Mouse (Mus musculus): ENCODE results near the gene Cel. TPM values are rescaled to one million over a fixed set of nuclear protein-coding genes. Genes with fewer than 3 reads are reported as not detected.
A peak's percentile ranks its signal among the peaks of the same experiment; 100 is the strongest.

Gene Cel
- total and polyA plus RNA-seq, 3 experiments = not detected

- TF ChIP-seq RCOR1 (conservative IDR thresholded peaks at IDR 0.05; ENCODE audit: low read depth, low read length) = no peak
- TF ChIP-seq MAFK (IDR thresholded peaks at IDR 0.05; ENCODE audit: insufficient replicate concordance, low read length) = 0 out of 2 replicates have a peak, but pooled peaks have one; percentile 16
- no peak for TF ChIP-seq BHLHE40 (IDR thresholded peaks at IDR 0.05; ENCODE audit: low read depth, low read length)
- peak; percentile 56 for TF ChIP-seq RAD21 (IDR thresholded peaks at IDR 0.05; ENCODE audit: low read depth, low read length)
- peak; percentile 15; the same call in 1 of the 2 replicates for TF ChIP-seq MXI1 (IDR thresholded peaks at IDR 0.05; ENCODE audit: low read depth, low read length)
- no peak for TF ChIP-seq E2F4 (IDR thresholded peaks at IDR 0.05; ENCODE audit: insufficient replicate concordance, low read depth, low read length)
- no peak for TF ChIP-seq JUND (conservative IDR thresholded peaks at IDR 0.05; ENCODE audit: low read depth, low read length)
- peak; percentile 89 for TF ChIP-seq MAZ (IDR thresholded peaks at IDR 0.05; ENCODE audit: low read depth, low read length)
- TF ChIP-seq POLR2A (IDR thresholded peaks at IDR 0.05; ENCODE audit: low read depth, low read length) = no peak
- peak; percentile 81 for TF ChIP-seq SMC3 (IDR thresholded peaks at IDR 0.05; ENCODE audit: low read depth, low read length)
- TF ChIP-seq ETS1 (conservative IDR thresholded peaks at IDR 0.05; ENCODE audit: low read depth, low read length) = peak; percentile 10; the same call in 1 of the 2 replicates
- TF ChIP-seq CHD1 (IDR thresholded peaks at IDR 0.05; ENCODE audit: low read depth, low read length) = no peak
- TF ChIP-seq USF1 (IDR thresholded peaks at IDR 0.05; ENCODE audit: low read depth, low read length) = no peak
- no peak for TF ChIP-seq SIN3A (IDR thresholded peaks at IDR 0.05; ENCODE audit: low read length)
- TF ChIP-seq ELF1 (IDR thresholded peaks at IDR 0.05; ENCODE audit: low read depth, low read length) = peak; percentile 67
- no peak; the same call in 1 of the 2 replicates for TF ChIP-seq EP300 (IDR thresholded peaks at IDR 0.05; ENCODE audit: low read length)
- TF ChIP-seq CTCF (conservative IDR thresholded peaks at IDR 0.05 in 1 of 2, IDR thresholded peaks at IDR 0.05 in 1 of 2; ENCODE audit: low read depth in 2 of 2, low read length in 2 of 2) = peak in 1 of 2 experiments; percentile 80; a peak in 2 of 4 replicates
- no peak for TF ChIP-seq TBP (conservative IDR thresholded peaks at IDR 0.05; ENCODE audit: low read depth, low read length)
- 0 out of 2 replicates have a peak, but pooled peaks have one; percentile 33 for TF ChIP-seq NELFE (IDR thresholded peaks at IDR 0.05; ENCODE audit: low read depth, low read length)
Observed at GRCm38 (mm10) chr2:28525943-28526876, 37.0 kb downstream of the Cel start (continued).

GRCm38 (mm10) chr2:28525219-28525942 is 37.8 kb downstream of the Cel start:
- peak overlapping the region; percentile 46 for H3K4me2 ChIP-seq (ENCODE audit: insufficient read depth, low read depth, poor library complexity, severe bottlenecking)
- no peaks in the 10 kb centered on the region for H3K79me2 ChIP-seq (replicated peaks; ENCODE audit: control insufficient read depth, extremely low read depth, insufficient read depth, poor library complexity, severe bottlenecking)
- peak overlapping the region; percentile 8; the same call in 1 of the 2 replicates for H3K9ac ChIP-seq (ENCODE audit: insufficient read depth, low read depth)
- H3K27ac ChIP-seq (ENCODE audit: insufficient read depth, low read depth) = peak overlapping the region; percentile 95
- no peaks in the 10 kb centered on the region for H3K27me3 ChIP-seq (replicated peaks)
- H3K36me3 ChIP-seq (replicated peaks in 1 of 2; ENCODE audit: control insufficient read depth in 1 of 2, insufficient read depth in 1 of 2, low read length in 1 of 2) = peaks cover 0 to 8% of the 10 kb centered on the region in 2 experiments
- dilution Hi-C loops (cut with MboI; ENCODE audit: extremely low pct_ligation_motif_present, extremely low pct_unique_long_range_greater_than_20kb, low sequenced_read_pairs) = no loop called here
- peak overlapping the region in 2 of 3 experiments; percentile 13 to 16 for H3K4me3 ChIP-seq (replicated peaks in 1 of 3; ENCODE audit: low read depth in 2 of 3, low read length in 2 of 3, poor library complexity in 1 of 3)
- H3K4me1 ChIP-seq (ENCODE audit: control insufficient read depth in 1 of 2, insufficient read depth in 2 of 2) = peaks cover 35 to 82% of the 10 kb centered on the region in 2 experiments
- DNase-seq (ENCODE audit: extremely low read depth) = peak; percentile 70
- in situ Hi-C loops (cut with MboI; ENCODE audit: low pct_ligation_motif_present, low pct_unique_long_range_greater_than_20kb, low sequenced_read_pairs) = no loop called here
- no peaks in the 10 kb centered on the region for H3K9me3 ChIP-seq (replicated peaks; ENCODE audit: low read length)
- no peak for TF ChIP-seq SMC3 (IDR thresholded peaks at IDR 0.05; ENCODE audit: low read depth, low read length)
- no peak for TF ChIP-seq JUN (IDR thresholded peaks at IDR 0.05; ENCODE audit: insufficient read depth, low read depth, low read length)
- peak; percentile 46; the same call in 1 of the 2 replicates for TF ChIP-seq SIN3A (IDR thresholded peaks at IDR 0.05; ENCODE audit: low read length)
- TF ChIP-seq E2F4 (IDR thresholded peaks at IDR 0.05; ENCODE audit: insufficient replicate concordance, low read depth, low read length) = no peak
- no peak for TF ChIP-seq POLR2A (IDR thresholded peaks at IDR 0.05; ENCODE audit: low read depth, low read length)
- TF ChIP-seq CTCF (conservative IDR thresholded peaks at IDR 0.05 in 1 of 2, IDR thresholded peaks at IDR 0.05 in 1 of 2; ENCODE audit: low read depth in 2 of 2, low read length in 2 of 2) = no peak
- TF ChIP-seq GABPA (IDR thresholded peaks at IDR 0.05; ENCODE audit: insufficient replicate concordance, low read depth, low read length) = no peak
- TF ChIP-seq NELFE (IDR thresholded peaks at IDR 0.05; ENCODE audit: low read depth, low read length) = no peak
- TF ChIP-seq MXI1 (IDR thresholded peaks at IDR 0.05; ENCODE audit: low read depth, low read length) = peak; percentile 79
- no peak for TF ChIP-seq TBP (conservative IDR thresholded peaks at IDR 0.05; ENCODE audit: low read depth, low read length)
- peak; percentile 35; the same call in 1 of the 2 replicates for TF ChIP-seq MAX (IDR thresholded peaks at IDR 0.05; ENCODE audit: low read length)
- TF ChIP-seq EP300 (IDR thresholded peaks at IDR 0.05; ENCODE audit: low read length) = no peak
- TF ChIP-seq ZC3H11A (IDR thresholded peaks at IDR 0.05; ENCODE audit: low read depth, low read length) = no peak
- peak; percentile 83 for TF ChIP-seq USF1 (IDR thresholded peaks at IDR 0.05; ENCODE audit: low read depth, low read length)
- peak; percentile 49; the same call in 1 of the 2 replicates for TF ChIP-seq ETS1 (conservative IDR thresholded peaks at IDR 0.05; ENCODE audit: low read depth, low read length)
- TF ChIP-seq USF2 (conservative IDR thresholded peaks at IDR 0.05; ENCODE audit: low read depth, low read length) = peak; percentile 68
- peak; percentile 59; the same call in 1 of the 2 replicates for TF ChIP-seq MAFK (IDR thresholded peaks at IDR 0.05; ENCODE audit: insufficient replicate concordance, low read length)
- TF ChIP-seq MYC (IDR thresholded peaks at IDR 0.05; ENCODE audit: low read depth, low read length) = no peak
- no peak for TF ChIP-seq MAZ (IDR thresholded peaks at IDR 0.05; ENCODE audit: low read depth, low read length)
- no peak for TF ChIP-seq RCOR1 (conservative IDR thresholded peaks at IDR 0.05; ENCODE audit: low read depth, low read length)
- TF ChIP-seq POLR2AphosphoS2 (IDR thresholded peaks at IDR 0.05; ENCODE audit: low read depth, low read length) = no peak
- TF ChIP-seq JUND (conservative IDR thresholded peaks at IDR 0.05; ENCODE audit: low read depth, low read length) = no peak
- TF ChIP-seq NRF1 (IDR thresholded peaks at IDR 0.05; ENCODE audit: low read depth, low read length) = no peak
- no peak for TF ChIP-seq UBTF (IDR thresholded peaks at IDR 0.05; ENCODE audit: low read depth, low read length)
- no peak for TF ChIP-seq CHD1 (IDR thresholded peaks at IDR 0.05; ENCODE audit: low read depth, low read length)
- no peak for TF ChIP-seq HCFC1 (IDR thresholded peaks at IDR 0.05; ENCODE audit: low read depth, low read length)

Data from CH12.LX (cell line).